Mouse (Mus musculus): ENCODE data around the gene Trim52.
"Not testable (repeated sequence)": the region's sequence is repeated elsewhere in the genome, so short reads cannot be mapped to it uniquely, and the experiment has no call there.

The Trim52 gene

DNA sequence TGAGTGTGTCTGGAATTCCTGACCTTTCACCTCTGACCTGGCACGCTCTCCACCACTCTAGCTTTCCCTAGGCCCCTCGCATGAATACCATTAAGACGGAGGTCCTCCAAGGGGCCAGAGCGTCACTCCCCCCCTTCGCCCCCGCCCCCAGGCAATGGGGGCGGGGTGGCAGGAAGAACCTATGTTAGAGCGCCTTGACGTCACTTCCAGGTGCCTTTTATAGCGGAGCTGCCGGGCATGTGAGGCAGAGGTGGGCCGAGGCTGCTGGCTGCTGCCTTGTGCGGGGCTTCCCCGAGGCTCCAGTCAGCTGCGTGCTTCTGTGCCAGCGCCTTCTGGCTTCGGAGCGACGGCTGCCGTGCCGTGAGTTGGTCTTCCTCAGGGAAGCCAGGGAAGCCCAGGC, at the start of gene Trim52:
TSS of gene Trim52 (plus strand) at position 219 of the 400 bp plus-strand sequence.
- DNase-seq (ENCODE audit: low read depth, low spot score), result no peak

DNA sequence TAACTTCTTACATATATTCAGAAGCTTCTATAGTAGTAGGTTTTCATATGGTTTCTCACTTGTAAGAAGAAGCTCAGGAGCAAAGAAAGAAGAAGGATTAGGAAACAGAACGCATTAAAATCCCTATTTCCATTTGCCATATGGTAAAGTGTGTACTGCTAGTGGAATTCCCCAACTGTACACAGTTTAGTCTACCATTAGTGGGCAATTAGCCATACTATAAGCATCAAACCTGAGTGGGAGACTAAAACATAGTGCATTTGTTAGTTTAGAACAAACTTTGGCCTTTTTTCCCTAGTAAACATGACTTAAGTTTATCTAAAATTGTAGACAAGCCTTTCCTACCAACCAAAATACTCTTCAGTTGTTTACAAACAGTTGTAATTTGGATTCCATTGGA, 33.4 kb upstream of the Trim52 start:
- DNase-seq (ENCODE audit: low read depth, low spot score), result no peak

DNA sequence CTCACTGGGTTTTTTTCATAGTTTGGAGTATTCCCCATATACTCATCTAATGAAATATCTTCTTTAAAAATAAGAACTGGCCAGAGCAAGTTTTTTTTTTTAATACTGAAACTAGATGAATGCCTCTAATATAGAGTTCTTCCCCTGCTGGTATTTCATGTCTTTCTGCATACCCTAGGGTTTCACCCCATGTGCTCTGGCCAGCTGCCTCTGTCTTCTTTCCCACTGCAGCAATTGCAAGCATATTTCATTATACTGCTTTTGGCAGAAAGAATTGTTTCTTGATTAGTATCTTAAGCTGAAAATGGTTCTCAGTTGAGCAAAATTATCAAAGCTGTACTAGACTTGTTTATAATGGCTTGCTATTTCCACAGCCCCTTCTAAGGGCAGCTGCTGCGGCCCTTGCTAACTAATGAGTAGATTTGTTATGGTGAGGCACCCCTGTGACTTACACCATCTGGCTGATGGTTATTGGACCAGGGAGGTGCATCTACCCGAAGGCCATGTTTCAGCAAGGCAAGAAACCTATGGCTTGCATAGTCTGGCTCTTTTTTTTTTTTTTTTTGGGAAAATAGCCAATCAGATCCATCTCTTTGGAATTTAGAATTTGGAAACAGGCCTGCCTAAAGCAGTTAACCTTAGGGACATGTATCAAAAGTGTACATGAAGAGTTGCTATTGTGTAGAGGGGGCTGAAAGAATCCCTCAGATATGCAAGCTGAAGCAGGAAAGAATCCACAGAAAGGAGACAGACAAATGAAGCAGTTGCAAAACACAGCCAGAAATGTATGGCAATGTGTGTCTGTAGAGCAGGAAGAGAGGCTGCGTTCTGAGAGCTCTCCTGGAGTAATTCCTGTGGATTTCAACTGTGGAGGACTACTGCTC, 30.6 kb upstream of the Trim52 start:
- no peak for DNase-seq (ENCODE audit: low read depth, low spot score)

DNA sequence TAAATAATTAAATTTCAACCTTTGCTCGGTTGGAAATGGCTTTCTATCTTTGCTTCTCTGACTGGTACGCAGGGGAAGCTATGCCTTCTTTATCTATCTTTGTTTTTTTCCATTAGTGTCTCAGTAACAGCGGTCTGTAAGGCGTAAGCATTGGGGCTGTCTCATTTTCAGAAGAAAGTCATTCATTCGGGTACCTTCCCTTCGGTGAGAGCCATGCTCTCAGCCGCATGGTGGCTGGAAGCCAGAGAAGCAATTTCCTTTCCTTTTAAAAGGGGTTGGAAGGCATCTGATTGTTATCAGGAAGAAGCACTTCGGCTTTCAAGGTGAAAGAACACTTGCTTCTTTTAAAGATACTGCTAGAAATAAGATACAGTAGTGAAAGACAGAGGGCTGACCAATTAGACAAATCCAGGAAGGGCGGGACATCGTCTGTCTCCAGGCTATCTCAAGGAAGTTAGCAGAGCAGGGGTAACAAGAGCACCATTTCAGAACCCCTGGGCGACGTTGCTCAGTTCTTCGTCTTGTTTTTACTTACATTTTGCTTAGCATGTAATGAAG, 17.4 kb upstream of the Trim52 start:
- DNase-seq (ENCODE audit: low read depth, low spot score), result no peak

DNA sequence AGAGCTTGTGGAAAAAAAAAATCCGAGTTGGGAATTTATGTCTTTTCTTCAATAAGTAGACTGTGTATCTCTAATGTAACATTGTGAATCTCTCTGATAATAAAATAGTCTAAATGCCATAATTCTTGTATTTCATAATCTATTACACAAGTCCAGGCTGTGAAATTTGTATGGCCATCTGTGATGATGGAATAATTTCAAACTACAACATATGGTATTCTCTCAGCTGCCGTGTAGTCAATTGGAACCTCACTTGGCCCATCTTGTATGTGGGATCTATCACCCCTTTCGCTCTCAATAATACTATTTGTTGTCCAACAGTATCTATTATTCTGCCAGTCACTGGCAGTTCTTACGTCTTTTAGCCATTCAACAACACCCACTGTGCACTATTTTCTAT, 9.2 kb upstream of the Trim52 start:
- no peak for DNase-seq (ENCODE audit: low read depth, low spot score)

DNA sequence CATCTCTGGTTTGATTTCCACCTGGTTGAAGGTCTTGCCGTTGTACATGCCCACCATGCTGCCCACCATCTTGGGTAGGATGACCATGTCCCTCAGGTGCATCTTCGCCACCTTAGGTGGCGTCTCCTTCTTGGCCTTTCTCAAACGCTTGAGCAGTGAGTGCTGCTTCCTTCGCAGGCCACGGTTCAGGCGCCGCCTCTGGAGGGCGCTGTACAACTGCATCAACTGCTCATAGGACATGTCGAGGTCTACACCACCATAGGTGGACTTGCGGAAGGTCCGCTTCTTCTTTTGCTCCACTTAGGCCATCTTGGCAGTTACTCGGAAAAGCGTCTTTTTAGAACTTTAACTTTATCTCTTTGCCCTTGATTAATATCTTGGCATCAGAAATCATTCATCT, 5.1 kb upstream of the Trim52 start:
- DNase-seq (ENCODE audit: low read depth, low spot score), result no peak

DNA sequence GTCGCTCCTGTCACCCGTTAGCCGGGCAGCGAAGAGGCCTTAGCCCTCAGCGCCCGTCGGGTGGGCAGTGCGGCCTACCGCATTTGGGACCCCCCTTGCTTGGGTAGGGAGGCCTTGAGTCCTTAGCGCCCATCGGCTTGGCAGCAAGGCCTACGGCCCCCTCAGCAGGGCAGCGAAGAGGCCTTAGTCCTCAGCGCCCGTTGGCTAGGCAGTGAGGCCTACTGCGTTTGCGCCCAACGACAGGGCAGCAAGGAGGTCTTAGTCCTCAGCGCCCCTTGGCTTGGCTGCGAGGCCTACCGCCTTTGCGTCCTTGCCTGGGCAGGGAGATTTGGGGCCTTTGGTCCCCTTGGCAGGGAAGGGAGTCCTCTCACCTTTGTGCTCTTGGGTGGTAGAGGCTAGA, 427 bp downstream of the Trim52 start:
- no peak for DNase-seq (ENCODE audit: low read depth, low spot score)

DNA sequence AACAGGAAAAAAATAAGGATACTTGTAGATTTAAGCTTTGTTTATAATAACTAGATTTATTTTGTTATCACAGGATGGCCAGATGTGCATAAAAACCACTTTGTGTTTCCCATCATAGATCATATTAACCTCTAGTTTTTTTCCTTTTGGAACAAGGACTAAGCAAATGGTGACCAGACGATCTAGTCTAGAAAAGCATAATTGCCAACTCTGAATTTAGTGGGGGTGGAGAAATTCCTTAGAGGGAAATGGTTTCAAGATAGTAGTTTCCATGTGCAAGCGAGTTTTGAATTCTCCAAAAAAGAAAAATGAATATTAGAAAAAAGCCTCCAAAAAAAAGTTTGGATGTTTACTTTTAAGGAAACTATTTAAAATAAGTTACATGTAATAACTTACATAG, 13.4 kb downstream of the Trim52 start:
- no peak for DNase-seq (ENCODE audit: low read depth, low spot score)

DNA sequence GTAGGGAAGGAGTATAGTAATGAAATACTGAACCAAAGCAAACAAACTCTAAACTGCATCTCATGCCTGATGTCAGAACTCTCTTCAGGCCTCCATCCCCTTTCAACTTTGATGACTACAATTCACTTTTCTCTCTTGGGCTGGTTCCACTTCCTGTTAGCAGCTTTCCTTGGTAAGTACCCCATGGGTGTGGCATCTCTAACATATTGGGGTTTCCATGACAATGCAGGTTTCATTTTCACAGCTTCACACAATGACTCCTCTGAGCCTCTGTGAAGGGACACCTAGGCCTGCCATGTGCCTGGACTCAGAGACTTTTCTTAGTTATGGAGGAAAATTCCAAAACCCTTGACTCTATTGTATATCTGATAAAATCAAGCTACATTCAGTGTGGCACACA, 30.3 kb downstream of the Trim52 start:
- no peak for DNase-seq (ENCODE audit: low read depth, low spot score)

DNA sequence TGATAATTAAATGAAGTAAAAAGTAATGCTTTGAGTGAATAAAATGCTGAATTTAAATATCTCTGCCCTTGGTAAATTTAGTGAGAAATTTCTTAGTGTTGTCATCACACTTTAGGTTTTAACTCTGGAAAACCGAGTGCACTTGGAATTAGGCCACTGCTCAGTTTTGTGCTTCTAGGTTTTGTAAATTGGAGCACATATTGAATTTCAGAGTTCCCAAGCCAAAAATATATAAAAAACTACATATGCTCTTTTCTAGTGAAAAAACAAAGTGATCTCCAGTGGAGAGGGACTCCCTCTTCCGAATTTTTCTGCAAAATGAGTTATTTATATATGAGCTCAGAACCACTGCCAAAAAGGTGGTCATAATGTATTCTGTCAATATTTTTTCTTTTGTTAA, 45.2 kb downstream of the Trim52 start:
- no peak for DNase-seq (ENCODE audit: low read depth, low spot score)

DNA sequence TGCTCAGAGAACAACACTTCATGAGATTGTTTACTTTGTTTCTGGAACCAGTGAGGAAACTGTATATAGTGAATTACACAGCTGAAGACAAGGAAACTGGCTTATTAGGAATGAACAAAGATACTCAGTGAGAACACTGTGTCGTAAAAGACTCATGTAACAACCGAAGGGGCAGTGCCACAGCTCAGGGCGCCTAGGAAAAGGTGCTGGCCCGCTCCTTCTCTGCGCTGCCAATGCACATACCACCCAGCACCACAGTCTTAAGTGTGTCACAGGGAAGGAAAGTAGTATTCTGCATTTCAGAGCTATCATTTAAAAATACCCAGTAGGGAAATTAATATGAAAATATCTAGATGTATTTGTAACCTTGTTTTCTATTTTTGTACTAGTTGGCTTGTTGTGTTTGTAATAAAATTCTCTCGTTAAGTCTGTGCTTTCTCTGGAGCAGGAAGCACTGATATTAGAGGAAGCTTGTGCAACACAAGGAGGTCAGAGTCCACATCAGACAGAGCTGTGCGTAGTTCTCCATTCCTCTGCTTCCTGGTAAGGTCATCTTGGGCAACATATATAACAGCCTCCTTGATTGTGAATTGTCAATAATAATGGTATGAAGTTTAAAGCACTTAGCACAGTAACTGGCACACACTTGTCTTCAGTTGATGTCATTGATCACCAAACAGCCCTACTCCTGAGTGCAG, 49.0 kb downstream of the Trim52 start:
- DNase-seq (ENCODE audit: low read depth, low spot score), result no peak

DNA sequence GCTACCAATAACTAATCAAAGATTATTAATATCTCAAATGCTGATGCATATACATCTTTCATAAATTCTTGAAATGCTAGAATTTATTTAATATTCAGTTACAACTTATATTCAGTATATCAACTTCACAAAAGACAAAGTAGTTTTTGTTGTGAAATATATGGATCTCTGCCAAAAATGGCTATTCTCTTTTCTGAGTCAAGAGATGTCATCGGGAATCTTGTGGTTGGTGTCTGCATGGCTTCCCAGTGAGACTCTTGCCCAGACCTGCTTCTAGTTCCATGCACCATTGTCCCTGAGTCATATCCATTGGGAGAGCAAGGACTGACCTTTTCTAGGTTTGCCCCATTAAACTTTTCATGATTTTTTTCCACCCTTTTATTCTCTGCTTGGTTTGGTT, 50.5 kb downstream of the Trim52 start:
- no peak for DNase-seq (ENCODE audit: low read depth, low spot score)

DNA sequence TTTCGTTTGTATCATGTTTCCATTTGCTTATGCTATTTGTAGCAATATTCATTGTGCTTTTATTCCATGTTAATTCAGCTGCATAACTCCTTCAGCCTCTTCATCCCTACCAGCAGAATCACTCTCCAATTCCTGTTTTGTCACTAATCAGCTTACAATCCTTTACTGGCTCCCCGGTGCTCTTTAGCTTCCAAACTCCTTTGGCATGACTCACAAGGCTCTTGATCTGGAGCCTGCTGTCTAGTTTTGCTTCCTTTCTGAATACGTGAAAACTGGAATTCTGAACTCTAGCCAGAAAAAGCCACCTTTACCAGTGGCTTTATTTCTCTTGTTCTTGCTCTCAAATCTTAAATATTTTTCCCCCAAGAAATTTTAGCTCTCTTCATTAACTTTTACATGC, 56.3 kb downstream of the Trim52 start:
- no peak for DNase-seq (ENCODE audit: low read depth, low spot score)

DNA sequence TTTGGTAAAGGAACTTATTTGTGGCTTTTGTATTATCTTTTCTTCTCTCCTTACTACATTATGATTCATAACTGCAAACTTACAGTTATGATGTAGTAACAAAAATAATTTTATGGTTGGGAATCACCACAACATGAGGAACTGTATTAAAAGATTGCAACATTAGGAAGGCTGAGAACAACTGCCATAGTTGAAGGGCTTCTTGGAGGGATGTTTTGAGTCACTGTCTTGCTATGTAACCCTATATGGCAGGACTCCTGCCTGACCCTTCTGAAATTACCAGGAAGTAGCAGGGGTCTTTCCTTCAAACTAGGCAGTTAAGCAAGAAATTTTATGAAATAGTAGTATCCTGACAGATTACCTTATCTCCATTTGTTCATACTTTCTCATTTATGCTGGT, 57.2 kb downstream of the Trim52 start:
- DNase-seq (ENCODE audit: low read depth, low spot score), result no peak

DNA sequence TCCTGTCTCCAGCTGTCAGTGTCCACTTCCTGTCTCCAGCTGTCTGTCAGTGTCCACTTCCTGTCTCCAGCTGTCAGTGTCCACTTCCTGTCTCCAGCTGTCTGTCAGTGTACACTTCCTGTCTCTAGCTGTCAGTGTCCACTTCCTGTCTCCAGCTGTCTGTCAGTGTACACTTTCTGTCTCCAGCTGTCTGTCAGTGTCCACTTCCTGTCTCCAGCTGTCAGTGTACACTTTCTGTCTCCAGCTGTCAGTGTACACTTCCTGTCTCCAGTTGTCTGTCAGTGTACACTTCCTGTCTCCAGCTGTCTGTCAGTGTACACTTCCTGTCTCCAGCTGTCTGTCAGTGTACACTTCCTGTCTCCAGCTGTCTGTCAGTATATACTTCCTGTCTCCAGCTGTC, 57.9 kb downstream of the Trim52 start:
- DNase-seq (ENCODE audit: low read depth, low spot score), result not testable (repeated sequence)

DNA sequence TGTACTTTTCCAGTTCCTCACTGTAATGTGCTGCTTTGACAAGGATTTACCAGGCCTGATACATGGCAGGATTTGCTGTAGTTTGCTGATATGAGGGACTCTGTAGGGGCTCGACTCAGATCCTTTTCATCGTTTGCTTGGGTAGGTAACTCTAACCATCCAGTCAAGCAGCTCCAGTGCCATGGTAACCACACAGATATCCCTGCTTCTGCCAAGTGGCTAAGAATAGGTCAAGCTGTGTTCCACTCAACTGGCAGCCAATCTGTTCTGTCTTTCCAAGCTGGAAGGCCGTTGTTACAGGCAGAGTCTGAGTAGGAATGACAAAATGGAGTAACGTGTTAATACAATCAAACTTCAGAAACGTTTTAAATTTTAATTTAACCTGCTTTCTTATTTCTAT, 70.9 kb downstream of the Trim52 start:
- DNase-seq (ENCODE audit: low read depth, low spot score), result no peak

DNA sequence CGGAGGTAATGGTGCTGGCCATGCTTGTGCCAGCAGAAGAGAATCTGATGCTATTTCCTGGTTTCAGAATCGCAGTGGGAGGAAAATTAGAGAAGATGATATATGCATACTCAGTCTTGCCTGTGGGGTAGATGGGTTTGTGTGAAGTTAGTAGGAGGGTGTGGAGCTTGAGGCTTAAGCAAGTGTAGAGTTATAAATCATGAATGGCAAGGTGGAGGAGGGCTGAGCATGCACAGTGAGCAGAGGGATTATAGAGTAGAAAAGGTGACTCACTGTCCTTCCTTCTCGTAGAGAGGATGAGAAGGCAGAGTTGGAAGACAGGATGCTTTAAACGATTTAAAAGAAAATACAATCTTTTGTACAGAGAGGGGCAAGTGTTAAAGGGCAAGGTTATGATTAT, 72.2 kb downstream of the Trim52 start:
- DNase-seq (ENCODE audit: low read depth, low spot score), result no peak

DNA sequence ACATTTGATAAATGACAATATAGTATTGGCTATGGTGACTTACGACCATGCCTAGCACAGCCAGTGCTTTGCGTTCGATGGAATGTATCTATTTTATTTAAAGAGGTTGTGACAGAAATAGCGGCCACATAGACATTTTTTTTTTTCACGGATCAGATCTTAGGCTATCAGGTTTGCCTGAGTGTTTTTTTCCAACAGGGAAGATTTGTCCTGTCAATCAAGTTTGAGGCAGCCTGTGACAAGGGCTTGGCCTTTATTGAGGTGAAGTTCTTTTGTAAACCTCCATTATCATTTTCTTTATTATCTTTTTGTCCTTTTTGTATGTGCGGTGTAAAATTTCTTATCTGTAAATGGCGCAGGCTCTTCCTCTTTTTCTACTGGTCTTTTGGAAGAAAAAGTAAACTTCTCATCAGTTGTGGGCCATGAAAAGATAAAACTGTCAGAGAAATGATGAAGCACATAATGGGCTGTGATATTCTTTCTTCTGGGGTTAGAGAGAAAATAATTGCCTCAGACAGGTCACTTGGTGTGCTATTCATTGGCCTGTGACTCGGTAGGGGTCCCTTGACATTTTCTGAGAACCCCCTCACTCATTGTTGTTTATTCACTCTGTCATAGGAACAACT, 73.2 kb downstream of the Trim52 start:
- DNase-seq (ENCODE audit: low read depth, low spot score), result no peak

DNA sequence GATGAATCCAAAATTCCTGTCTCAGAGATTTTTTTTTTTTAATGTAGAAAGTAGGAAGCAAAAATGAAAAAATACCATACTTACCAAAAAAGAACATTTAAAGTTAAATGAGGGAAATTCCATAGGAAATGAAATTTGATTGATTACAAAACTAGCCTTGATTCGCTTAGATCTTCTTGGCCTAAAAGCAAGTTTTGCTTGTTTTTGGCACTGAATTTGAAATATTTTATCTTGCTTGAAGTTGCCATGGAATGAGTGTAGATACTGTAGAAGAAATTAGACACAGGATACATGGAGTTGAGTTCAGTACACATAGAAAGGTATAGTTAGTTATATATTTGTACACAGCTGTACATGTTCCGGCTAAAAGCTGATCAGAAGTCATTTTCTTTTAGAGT, 73.7 kb downstream of the Trim52 start:
- DNase-seq (ENCODE audit: low read depth, low spot score), result no peak

DNA sequence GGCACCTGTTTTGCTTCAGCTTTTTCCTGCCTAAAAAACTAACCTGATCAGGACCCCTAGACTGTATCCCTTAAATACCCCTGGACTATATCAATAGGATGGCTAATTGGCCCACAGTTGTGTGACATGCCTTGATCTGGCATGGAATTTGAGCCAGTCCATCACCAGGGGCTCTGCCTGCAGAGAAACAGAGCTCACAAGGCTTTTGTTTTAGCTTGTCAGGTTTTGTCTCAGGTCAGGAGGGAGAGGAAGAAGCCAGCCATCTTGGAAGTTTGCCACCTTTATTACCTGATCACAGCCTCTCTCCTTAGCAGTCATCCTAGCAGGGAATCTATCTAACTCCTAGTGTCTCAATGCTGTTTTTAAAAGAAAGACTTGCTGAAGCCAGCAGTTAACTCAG, 74.6 kb downstream of the Trim52 start:
- DNase-seq (ENCODE audit: low read depth, low spot score), result no peak

DNA sequence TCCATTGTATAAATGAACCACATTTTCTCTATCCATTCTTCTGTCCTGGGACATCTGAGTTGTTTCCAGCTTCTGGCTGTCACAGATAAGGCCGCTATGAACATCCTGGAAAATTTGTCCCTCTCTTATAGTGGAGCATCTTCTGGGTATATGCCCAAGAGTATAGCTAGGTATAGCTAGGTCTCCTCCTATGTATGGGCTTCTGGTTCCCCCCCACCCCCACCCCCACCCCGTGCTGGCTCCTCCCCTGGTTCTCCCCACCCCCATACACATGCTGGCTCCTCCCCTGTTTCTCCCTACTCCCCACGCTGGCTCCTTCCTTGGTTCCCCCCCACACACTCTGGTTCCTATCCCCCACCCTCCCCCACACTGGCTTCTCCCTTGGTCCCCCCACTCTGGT, 78.0 kb downstream of the Trim52 start:
- DNase-seq (ENCODE audit: low read depth, low spot score), result no peak

All from retina, postnatal 7 days (tissue).